Mouse (Mus musculus) small intestine, adult 2 months (tissue): Measurements from ENCODE around the gene BB287469.
"Not testable (repeated sequence)": the region's sequence is repeated elsewhere in the genome, so short reads cannot be mapped to it uniquely, and the experiment has no call there.

ENCODE experiments used
- CTCF ChIP-seq: fragments of 200-500 bp; IDR thresholded peaks from 2 replicates; pipeline ENCODE4 v1.5.1; 2012; ENCODE audit warnings: low read depth, mild to moderate bottlenecking, control low read depth, inconsistent platforms, low read length, moderate library complexity, mixed read lengths; ENCODE audit not compliant: insufficient replicate concordance, insufficient read length; ENCODE audit errors: extremely low read depth
- POLR2A ChIP-seq: fragments of 200-500 bp; IDR thresholded peaks from 2 replicates; pipeline ENCODE4 v1.6.1; 2012; ENCODE audit warnings: low read depth, mild to moderate bottlenecking, control low read depth, inconsistent platforms, low read length, moderate library complexity

DNA sequence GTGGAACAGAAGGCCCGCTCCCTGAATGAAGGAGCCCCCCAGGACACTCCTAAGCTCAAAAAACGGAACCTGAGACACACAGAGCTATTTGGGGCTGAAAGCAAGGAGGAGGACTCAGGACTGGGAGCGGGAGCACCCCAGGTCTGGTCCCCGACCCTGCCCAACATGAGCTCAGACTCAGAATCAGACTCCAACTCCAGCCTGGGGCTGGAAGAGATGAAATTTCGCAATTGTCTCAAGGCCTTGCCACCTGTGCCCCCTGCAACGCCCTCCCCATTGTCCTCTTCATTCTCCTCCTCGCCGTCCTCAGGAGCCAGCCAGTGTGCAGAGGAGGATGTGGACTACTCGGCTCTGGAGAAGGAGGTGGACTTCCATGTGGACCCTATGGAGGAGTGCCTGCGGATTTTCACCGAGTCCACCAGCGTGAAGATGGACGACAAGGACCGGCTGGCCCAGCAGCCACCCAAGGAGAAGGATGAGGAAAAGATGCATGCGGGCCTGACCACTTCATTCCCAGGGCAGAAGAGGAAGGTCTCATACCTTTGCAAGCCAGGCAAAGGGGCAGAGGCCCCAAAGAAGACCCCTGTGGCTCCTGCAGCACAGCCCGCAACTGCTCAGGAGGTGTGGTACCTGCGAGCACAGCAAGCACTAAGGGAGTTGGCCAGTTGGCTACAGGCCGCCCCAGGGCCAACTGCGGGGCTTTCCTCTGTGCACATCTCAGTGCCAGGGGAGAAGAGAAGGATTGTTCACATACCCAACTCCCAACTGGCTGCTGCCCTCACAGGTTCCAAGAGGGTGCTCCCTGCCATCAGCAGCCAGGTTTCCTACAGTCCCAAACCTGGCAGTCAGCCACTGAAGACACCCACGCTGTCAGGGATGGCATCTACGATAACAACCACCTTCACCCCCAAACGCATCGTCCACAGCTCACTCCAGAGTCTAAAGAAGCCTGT, 45.6 kb downstream of the BB287469 start:
- not testable (repeated sequence) for TF ChIP-seq POLR2A, CTCF
